Mouse (Mus musculus) frontal cortex, adult 2 months (tissue): Measurements from ENCODE around the gene Tanc2. TPM values are rescaled to one million over a fixed set of nuclear protein-coding genes. Genes with fewer than 3 reads are reported as not detected.

Experiments
- DNase-seq, 2 experiments: peaks; one replicate each; pipeline ENCODE4 v3.0.0; 2022; ENCODE audit warnings: low spot score in 1 of 2; ENCODE audit errors: extremely low spot score in 1 of 2
- polyA plus RNA-seq: library from polyadenylated mRNA; depleted of rRNA; stranded (reverse); fragments of >200 nt; gene quantifications from 2 replicates; pipeline ENCODE4 v1.2.3, GENCODE M21; 2012

The Tanc2 gene
- polyA plus RNA-seq, 1 experiment = 61.3 TPM

- DNase-seq = peak in 1 of 2 experiments; percentile 48
Measured at GRCm38 (mm10) chr11:105823246-105823645, 233.5 kb downstream of the Tanc2 start.

- no peak for DNase-seq
Measured at GRCm38 (mm10) chr11:105823759-105824158, 234.0 kb downstream of the Tanc2 start.

- DNase-seq = peak; percentile 57 to 79
Measured at GRCm38 (mm10) chr11:105828175-105828574, 238.4 kb downstream of the Tanc2 start.

- DNase-seq = no peak
Measured at GRCm38 (mm10) chr11:105835209-105835608, 245.4 kb downstream of the Tanc2 start.

- peak in 1 of 2 experiments; percentile 63 for DNase-seq
Measured at GRCm38 (mm10) chr11:105836344-105836891, 246.6 kb downstream of the Tanc2 start.

- peak; percentile 54 to 63 for DNase-seq
Measured at GRCm38 (mm10) chr11:105837962-105838361, 248.2 kb downstream of the Tanc2 start.

GRCm38 (mm10) chr11:105845901-105846300, 256.1 kb downstream of the Tanc2 start:
- DNase-seq = no peak

GRCm38 (mm10) chr11:105855504-105855903, 265.7 kb downstream of the Tanc2 start:
- peak in 1 of 2 experiments; percentile 61 for DNase-seq

GRCm38 (mm10) chr11:105858063-105858462, 268.3 kb downstream of the Tanc2 start:
- no peak for DNase-seq

- no peak for DNase-seq
Measured at GRCm38 (mm10) chr11:105885558-105885957, 295.8 kb downstream of the Tanc2 start.

GRCm38 (mm10) chr11:105887281-105887680, 297.5 kb downstream of the Tanc2 start:
- DNase-seq = no peak

- no peak for DNase-seq
Measured at GRCm38 (mm10) chr11:105899151-105899550, 309.4 kb downstream of the Tanc2 start.

GRCm38 (mm10) chr11:105901501-105901900, 311.7 kb downstream of the Tanc2 start:
- no peak for DNase-seq

- no peak for DNase-seq
Measured at GRCm38 (mm10) chr11:105902956-105903355, 313.2 kb downstream of the Tanc2 start.

- DNase-seq = no peak
Measured at GRCm38 (mm10) chr11:105905529-105906213, 315.9 kb downstream of the Tanc2 start.

GRCm38 (mm10) chr11:105907381-105907780, 317.6 kb downstream of the Tanc2 start:
- DNase-seq = no peak

- DNase-seq = no peak
Measured at GRCm38 (mm10) chr11:105908926-105909325, 319.1 kb downstream of the Tanc2 start.

GRCm38 (mm10) chr11:105909617-105910016, 319.8 kb downstream of the Tanc2 start:
- no peak for DNase-seq

GRCm38 (mm10) chr11:105911149-105911548, 321.4 kb downstream of the Tanc2 start:
- DNase-seq = no peak

GRCm38 (mm10) chr11:105911592-105912375, 322.0 kb downstream of the Tanc2 start:
- DNase-seq = peak; percentile 81 to 95

GRCm38 (mm10) chr11:105913580-105913979, 323.8 kb downstream of the Tanc2 start:
- DNase-seq = peak; percentile 63 to 77
